Mouse (Mus musculus): ENCODE data around the gene Rpl35a.

- no peak for TF ChIP-seq CTCF (IDR thresholded peaks at IDR 0.05; ENCODE audit: extremely low read depth, insufficient read depth, insufficient read length, insufficient replicate concordance)
- TF ChIP-seq POLR2A (IDR thresholded peaks at IDR 0.05; ENCODE audit: low read depth, low read length) = no peak
Measured at GRCm38 (mm10) chr16:33060926-33061325, 4.7 kb downstream of the Rpl35a start.
